Mouse (Mus musculus) lung, postnatal 25 days (tissue): ENCODE data around the gene Arhgef3.

Experiments used
- DNase-seq: peaks from one replicate; pipeline ENCODE4 v3.0.0; 2022; ENCODE audit warnings: low spot score

Gene Arhgef3

DNA sequence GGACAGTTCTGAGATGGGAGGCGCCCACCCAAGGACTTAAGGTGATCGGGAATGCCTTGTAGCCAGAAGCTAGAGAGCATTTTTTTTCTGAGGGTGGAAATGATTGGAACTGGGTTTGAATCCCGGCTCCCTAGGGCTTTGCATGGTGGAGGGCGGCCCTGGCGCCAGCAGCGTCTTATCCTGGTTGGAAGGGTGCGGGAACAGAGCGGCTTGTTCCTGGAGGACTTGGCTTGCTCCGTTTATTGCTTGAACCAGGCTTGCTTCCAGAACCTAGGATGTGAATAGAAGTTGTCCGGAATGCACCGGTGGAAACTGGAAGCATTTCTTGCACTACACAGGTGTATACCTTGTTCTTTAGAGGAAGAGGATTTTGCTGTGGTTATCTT lies 569 bp downstream of the Arhgef3 start:
- DNase-seq = peak; percentile 22

DNA sequence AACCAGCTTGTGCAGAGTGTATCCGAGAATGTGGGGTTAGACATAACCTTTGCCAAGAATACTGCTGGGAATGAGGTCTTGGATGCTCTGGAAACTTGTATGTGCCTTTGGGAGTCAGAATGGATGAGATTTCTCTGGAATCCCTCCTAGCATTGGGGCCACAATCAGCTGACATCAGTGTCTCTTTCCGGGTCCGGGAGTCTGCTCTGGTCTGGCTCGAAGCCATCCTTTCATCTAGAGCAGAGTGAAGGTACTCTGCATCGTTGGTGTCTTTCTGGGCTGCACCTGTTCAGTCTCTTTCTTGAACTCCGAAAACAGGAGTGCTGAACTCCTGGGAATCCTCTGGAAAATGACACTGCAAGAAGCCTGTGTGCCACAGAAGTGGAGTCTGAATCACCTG lies 1.3 kb downstream of the Arhgef3 start:
- no peak for DNase-seq

GRCm38 (mm10) chr14:27116577-27117165 lies 2.0 kb downstream of the Arhgef3 start:
- no peak for DNase-seq

GRCm38 (mm10) chr14:27118546-27118945 lies 3.8 kb downstream of the Arhgef3 start:
- no peak for DNase-seq

DNA sequence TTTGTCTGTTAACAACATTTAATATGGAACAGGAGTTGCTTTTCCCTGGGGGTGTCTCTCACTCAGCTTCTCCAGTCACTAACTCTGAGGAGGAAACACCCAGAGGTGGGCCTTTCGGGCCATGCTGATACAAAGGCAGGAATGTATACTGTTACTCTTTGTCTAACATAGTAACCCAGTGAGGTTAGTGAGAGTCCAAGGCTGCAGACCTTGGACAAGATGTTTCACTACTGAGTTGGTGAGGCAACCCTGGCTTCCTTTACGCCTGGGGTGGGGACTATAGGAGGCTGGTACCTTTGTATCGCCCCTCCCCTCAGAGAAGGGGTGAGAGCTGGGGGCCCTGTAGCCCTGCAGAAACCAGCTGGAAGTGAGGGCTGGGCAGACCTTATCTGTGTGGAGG lies 7.9 kb downstream of the Arhgef3 start:
- DNase-seq = no peak

- DNase-seq = peak; percentile 29
Observed at GRCm38 (mm10) chr14:27123543-27123942, 8.8 kb downstream of the Arhgef3 start.

- no peak for DNase-seq
Observed at GRCm38 (mm10) chr14:27130031-27130430, 15.3 kb downstream of the Arhgef3 start.

GRCm38 (mm10) chr14:27130676-27131075 lies 16.0 kb downstream of the Arhgef3 start:
- no peak for DNase-seq

GRCm38 (mm10) chr14:27131521-27131920 lies 16.8 kb downstream of the Arhgef3 start:
- DNase-seq = no peak

GRCm38 (mm10) chr14:27138891-27139290 lies 24.2 kb downstream of the Arhgef3 start:
- DNase-seq = no peak

- DNase-seq = no peak
Observed at GRCm38 (mm10) chr14:27139968-27140367, 25.3 kb downstream of the Arhgef3 start.

DNA sequence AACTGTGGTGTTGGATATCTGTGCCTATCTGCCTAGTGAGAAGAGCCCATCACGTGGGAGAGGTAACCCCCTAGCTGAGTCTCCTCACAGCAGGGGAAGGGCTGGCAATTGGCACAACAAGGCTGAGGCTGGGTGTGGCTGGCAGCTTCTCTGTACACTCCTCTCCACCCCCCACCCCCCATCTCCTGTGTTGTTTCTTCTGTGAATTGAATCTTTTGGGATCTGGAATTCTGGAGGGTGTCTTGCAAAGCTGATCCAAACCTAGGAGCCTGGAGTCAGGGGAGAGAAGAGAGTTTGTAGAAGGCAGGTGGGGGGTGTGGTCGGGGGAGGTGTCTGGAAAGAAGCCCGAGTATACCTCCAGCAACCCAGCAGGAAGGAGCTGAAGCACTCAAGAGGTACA lies 26.8 kb downstream of the Arhgef3 start:
- no peak for DNase-seq

- DNase-seq = no peak
Observed at GRCm38 (mm10) chr14:27142680-27143079, 28.0 kb downstream of the Arhgef3 start.

DNA sequence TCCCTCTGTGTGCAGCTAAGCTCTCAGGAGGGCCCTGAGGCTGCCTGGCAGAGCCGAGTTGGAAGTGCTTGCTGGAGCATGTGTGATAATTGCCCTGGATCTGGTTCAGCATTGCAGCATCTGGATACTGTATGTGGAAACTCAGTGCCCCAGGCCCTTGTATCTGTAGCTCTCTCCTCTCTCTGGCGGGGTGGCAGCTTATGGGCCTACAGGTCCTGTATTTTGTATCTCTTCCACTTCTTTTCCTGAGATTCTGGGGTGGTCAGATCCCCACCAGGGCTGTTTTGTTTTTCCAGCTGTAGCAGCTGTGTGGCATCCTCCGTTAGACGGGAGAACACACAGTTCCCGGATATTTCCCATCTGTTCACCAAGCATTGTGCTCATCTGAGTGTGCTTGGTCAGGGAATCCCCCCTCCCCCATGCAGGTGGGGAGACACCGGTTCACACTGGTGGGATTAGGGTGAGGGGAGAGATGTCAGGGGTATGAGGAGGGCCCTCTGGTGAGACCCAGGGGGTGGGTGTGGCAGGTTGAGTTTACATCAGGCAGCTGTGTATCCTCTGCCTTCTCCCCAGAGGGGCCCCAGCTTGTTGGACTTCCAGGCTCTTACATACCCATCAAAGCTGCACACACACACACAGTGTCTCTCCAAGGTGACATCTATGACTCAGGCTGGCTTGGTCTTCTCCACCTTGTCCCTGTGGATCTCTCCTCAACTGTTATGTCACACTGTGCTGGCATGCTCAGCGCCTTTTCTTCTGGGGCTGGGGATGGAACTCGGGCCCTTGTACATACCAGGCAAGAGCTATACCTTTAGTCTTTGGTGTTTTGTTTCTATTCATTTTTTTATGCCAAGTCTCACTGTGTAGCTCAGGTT lies 30.7 kb downstream of the Arhgef3 start:
- peak; percentile 31 for DNase-seq

DNA sequence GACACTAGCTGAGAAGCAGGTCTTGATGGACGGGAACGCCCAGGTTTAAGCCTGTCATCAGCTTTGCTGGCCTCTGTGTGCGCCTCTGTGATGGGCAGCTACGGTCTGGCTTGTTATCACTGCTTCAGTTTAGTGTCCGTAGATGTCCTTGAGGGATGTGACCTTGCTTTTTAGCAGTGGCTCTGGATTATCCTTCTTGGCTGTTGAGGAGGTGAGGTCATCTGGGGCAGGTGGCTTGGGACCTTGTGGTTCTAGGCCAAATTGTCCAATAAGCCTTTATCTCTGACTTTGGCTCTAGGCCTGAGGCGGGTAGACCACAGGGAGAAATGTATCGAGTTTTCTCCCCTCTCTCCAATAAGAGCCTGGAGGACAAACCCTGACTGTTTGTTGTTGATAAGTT lies 33.0 kb downstream of the Arhgef3 start:
- DNase-seq = no peak

GRCm38 (mm10) chr14:27149401-27149800 lies 34.7 kb downstream of the Arhgef3 start:
- no peak for DNase-seq

- DNase-seq = no peak
Observed at GRCm38 (mm10) chr14:27150011-27150640, 35.4 kb downstream of the Arhgef3 start.

DNA sequence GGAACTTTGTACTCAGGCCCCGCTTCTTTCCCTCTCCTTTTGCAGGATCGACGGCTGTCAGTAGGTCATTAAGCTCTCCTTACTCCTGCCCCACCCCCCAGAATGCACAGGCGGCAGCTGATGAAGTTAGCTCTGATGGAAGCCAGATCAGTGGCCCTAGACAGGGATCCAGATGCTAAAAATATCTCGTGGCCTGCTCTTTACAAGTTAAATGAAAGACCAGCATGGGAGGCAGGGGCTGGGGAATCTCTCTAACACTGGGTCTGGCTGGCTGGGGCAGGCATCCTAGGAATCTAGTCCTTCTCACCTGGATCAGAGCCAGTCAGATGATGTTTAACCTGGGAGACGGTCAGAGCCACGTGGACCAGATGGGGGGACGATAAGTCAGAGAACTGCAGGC lies 36.7 kb downstream of the Arhgef3 start:
- DNase-seq = no peak

- DNase-seq = no peak
Observed at GRCm38 (mm10) chr14:27155088-27155487, 40.4 kb downstream of the Arhgef3 start.

GRCm38 (mm10) chr14:27156032-27156431 lies 41.3 kb downstream of the Arhgef3 start:
- DNase-seq = no peak

DNA sequence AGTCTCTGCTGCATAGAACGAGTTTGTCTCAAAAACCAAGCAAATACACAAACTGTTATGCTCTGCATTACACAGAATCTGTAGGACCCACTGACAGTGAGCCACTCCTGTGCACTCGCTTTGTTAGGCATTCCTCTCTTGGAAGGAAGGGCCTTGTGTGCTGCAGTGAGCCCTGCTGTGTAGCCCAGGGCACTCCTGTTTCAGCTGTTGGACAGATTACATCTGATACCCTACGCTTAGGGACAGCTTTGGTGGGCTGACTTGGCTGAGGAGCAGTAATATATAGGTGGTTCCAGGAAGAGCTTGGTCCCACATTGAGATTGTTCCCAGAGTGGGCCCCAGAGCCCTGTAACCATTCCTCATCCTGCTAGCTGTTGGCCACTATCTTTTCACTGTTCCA lies 43.4 kb downstream of the Arhgef3 start:
- no peak for DNase-seq

GRCm38 (mm10) chr14:27158782-27159181 lies 44.1 kb downstream of the Arhgef3 start:
- no peak for DNase-seq

DNA sequence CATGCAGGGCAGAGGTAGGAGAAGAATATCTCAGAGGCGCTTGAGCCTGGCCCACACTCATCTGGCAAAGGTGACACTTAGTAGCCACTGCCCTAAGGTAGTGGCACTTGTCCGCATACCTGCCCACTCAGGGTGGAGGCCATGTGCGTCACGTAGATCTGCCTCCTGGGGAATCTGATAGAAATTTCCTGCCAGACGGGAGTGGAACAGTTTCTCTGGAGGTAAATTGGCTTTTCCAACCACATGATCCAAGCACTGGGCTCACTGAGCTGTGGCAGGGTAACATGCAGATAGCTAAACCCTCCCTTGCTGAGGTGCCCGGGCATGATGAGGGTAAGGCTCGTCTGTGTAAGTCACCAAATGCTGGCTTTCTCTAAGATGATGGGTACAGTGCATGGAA lies 46.1 kb downstream of the Arhgef3 start:
- DNase-seq = no peak
